Mouse (Mus musculus): ENCODE results near the gene Casc3. TPM values are rescaled to one million over a fixed set of nuclear protein-coding genes. Genes with fewer than 3 reads are reported as not detected.

Casc3 gene
- polyA plus RNA-seq, 1 experiment from 2014 or later: 12.4 TPM

- H3K9me3 ChIP-seq (ENCODE audit: control insufficient read depth, low read length): no peaks in the 10 kb centered on the region
- H3K4me2 ChIP-seq (replicated peaks; ENCODE audit: low read depth): no peak overlapping the region
- ATAC-seq (ENCODE audit: low FRiP score, low TSS enrichment): no peak
- peaks cover 8% of the 10 kb centered on the region; the same call in 1 of the 2 replicates for H3K4me1 ChIP-seq (replicated peaks; ENCODE audit: control insufficient read depth, insufficient read depth)
- peak overlapping the region; percentile 74; the same call in 1 of the 2 replicates for H3K27ac ChIP-seq (replicated peaks)
- peak; percentile 14 for DNase-seq (ENCODE audit: low spot score)
- peaks cover 23% of the 10 kb centered on the region for H3K36me3 ChIP-seq (ENCODE audit: control insufficient read depth, insufficient read depth, low read length)
- H3K4me3 ChIP-seq (ENCODE audit: low read depth, low read length): no peak overlapping the region
- H3K9ac ChIP-seq (ENCODE audit: low read length): no peak overlapping the region
- H3K27me3 ChIP-seq (ENCODE audit: control insufficient read depth, insufficient read depth, low read length): no peaks in the 10 kb centered on the region
- 82% methylated on average over 18 of the region's 18 CpGs for WGBS
- TF ChIP-seq CTCF (IDR thresholded peaks at IDR 0.05; ENCODE audit: low read depth) (no peak), EP300 (optimal IDR thresholded peaks at IDR 0.05) (no peak)
These were observed 40.6 kb upstream of the Casc3 start for GRCm38 (mm10) chr11:98764091-98764490.

GRCm38 (mm10) chr11:98764746-98765145 is 40.0 kb upstream of the Casc3 start:
- DNase-seq (ENCODE audit: low spot score): no peak
- Histone ChIP-seq H3K36me3 (ENCODE audit: control insufficient read depth, insufficient read depth, low read length) (peaks cover 27% of the 10 kb centered on the region), H3K27me3 (ENCODE audit: control insufficient read depth, insufficient read depth, low read length) (no peaks in the 10 kb centered on the region), H3K9me3 (ENCODE audit: control insufficient read depth, low read length) (no peaks in the 10 kb centered on the region), H3K4me1 (replicated peaks; ENCODE audit: control insufficient read depth, insufficient read depth) (peaks cover 8% of the 10 kb centered on the region; the same call in 1 of the 2 replicates), H3K27ac (replicated peaks) (no peak overlapping the region), H3K9ac (ENCODE audit: low read length) (no peak overlapping the region), H3K4me3 (ENCODE audit: low read depth, low read length) (no peak overlapping the region), H3K4me2 (replicated peaks; ENCODE audit: low read depth) (no peak overlapping the region)
- ATAC-seq (ENCODE audit: low FRiP score, low TSS enrichment): no peak
- TF ChIP-seq CTCF (IDR thresholded peaks at IDR 0.05; ENCODE audit: low read depth) (no peak), EP300 (optimal IDR thresholded peaks at IDR 0.05) (no peak)

DNA sequence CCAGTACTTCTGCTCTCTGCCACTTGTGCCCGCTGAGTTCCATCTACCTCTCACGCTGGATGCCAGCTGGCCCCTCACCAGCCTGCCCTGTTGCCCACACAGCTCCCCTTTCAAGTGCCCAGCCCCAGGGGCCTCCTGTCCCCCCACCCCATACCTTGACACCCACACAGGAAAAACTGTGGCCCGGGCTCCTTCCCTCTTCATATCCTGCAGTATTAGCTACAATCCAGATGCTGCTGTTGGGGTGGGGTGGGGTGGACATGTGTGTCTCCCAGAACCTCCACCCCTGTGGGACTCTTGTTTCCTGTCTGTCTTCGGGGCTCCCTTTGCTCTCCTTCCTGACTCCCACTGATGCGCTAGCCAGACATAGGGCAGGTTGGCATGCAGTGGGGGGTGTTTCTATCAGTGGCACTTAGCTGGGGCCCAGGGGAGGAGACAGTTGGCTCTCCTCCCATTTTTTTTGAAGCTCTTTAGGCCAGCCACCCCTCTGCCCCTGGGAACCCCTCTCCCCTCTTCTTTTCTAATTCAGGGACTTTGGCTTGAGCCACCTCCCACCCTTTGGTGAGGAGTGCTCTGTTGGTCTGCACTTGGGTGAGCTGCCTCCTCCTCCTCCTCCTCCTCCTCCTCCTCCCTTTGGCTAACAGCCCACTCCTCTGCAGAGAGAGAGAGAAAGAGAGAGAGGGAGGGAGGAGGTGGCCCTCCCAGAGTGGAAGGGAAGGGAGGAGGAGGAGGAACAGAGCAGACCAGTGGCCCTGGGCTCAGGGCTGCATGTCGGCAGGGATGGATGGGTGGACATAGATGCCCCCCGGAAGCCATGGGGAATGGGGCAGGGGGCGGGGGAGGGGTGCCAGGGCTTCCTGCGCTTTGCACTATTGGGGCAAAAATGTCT is 39.0 kb upstream of the Casc3 start:
- DNase-seq (ENCODE audit: low spot score) (peak; percentile 22), ATAC-seq (ENCODE audit: low FRiP score, low TSS enrichment) (no peak)
- no peak overlapping the region for H3K4me3 ChIP-seq (ENCODE audit: low read depth, low read length)
- H3K36me3 ChIP-seq (ENCODE audit: control insufficient read depth, insufficient read depth, low read length): peaks cover 31% of the 10 kb centered on the region
- no peak overlapping the region for H3K4me2 ChIP-seq (replicated peaks; ENCODE audit: low read depth)
- 0 out of 2 replicates have a peak overlapping the region, but pooled peaks have one; percentile 56 for H3K27ac ChIP-seq (replicated peaks)
- H3K9ac ChIP-seq (ENCODE audit: low read length): peak overlapping the region; percentile 13; the same call in 1 of the 2 replicates
- no peaks in the 10 kb centered on the region for H3K9me3 ChIP-seq (ENCODE audit: control insufficient read depth, low read length)
- H3K4me1 ChIP-seq (replicated peaks; ENCODE audit: control insufficient read depth, insufficient read depth): peaks cover 8% of the 10 kb centered on the region; the same call in 1 of the 2 replicates
- H3K27me3 ChIP-seq (ENCODE audit: control insufficient read depth, insufficient read depth, low read length): no peaks in the 10 kb centered on the region
- TF ChIP-seq CTCF (IDR thresholded peaks at IDR 0.05; ENCODE audit: low read depth) (no peak), EP300 (optimal IDR thresholded peaks at IDR 0.05) (no peak)
- 49% methylated on average over 7 of the region's 9 CpGs for WGBS

GRCm38 (mm10) chr11:98766346-98766745 is 38.4 kb upstream of the Casc3 start:
- Histone ChIP-seq H3K27me3 (ENCODE audit: control insufficient read depth, insufficient read depth, low read length) (no peaks in the 10 kb centered on the region), H3K9ac (ENCODE audit: low read length) (no peak overlapping the region), H3K4me2 (replicated peaks; ENCODE audit: low read depth) (no peak overlapping the region), H3K36me3 (ENCODE audit: control insufficient read depth, insufficient read depth, low read length) (peaks cover 36% of the 10 kb centered on the region), H3K9me3 (ENCODE audit: control insufficient read depth, low read length) (no peaks in the 10 kb centered on the region), H3K4me3 (ENCODE audit: low read depth, low read length) (no peak overlapping the region), H3K27ac (replicated peaks) (no peak overlapping the region), H3K4me1 (replicated peaks; ENCODE audit: control insufficient read depth, insufficient read depth) (peaks cover 8% of the 10 kb centered on the region; the same call in 1 of the 2 replicates)
- 58% methylated on average over 1 of the region's 2 CpGs for WGBS
- peak; percentile 14 for DNase-seq (ENCODE audit: low spot score)
- no peak for ATAC-seq (ENCODE audit: low FRiP score, low TSS enrichment)
- no peak for TF ChIP-seq EP300 (optimal IDR thresholded peaks at IDR 0.05)
- no peak for TF ChIP-seq CTCF (IDR thresholded peaks at IDR 0.05; ENCODE audit: low read depth)

GRCm38 (mm10) chr11:98766816-98767215 is 37.9 kb upstream of the Casc3 start:
- WGBS: 49% methylated on average over 5 of the region's 5 CpGs
- DNase-seq (ENCODE audit: low spot score): peak; percentile 23
- no peaks in the 10 kb centered on the region for H3K9me3 ChIP-seq (ENCODE audit: control insufficient read depth, low read length)
- H3K27me3 ChIP-seq (ENCODE audit: control insufficient read depth, insufficient read depth, low read length): no peaks in the 10 kb centered on the region
- no peak for ATAC-seq (ENCODE audit: low FRiP score, low TSS enrichment)
- peaks cover 8% of the 10 kb centered on the region; the same call in 1 of the 2 replicates for H3K4me1 ChIP-seq (replicated peaks; ENCODE audit: control insufficient read depth, insufficient read depth)
- no peak overlapping the region for H3K9ac ChIP-seq (ENCODE audit: low read length)
- no peak overlapping the region for H3K4me3 ChIP-seq (ENCODE audit: low read depth, low read length)
- TF ChIP-seq EP300 (optimal IDR thresholded peaks at IDR 0.05) (no peak), CTCF (IDR thresholded peaks at IDR 0.05; ENCODE audit: low read depth) (no peak)
- no peak overlapping the region for H3K4me2 ChIP-seq (replicated peaks; ENCODE audit: low read depth)
- no peak overlapping the region; the same call in 1 of the 2 replicates for H3K27ac ChIP-seq (replicated peaks)
- H3K36me3 ChIP-seq (ENCODE audit: control insufficient read depth, insufficient read depth, low read length): peaks cover 38% of the 10 kb centered on the region

DNA sequence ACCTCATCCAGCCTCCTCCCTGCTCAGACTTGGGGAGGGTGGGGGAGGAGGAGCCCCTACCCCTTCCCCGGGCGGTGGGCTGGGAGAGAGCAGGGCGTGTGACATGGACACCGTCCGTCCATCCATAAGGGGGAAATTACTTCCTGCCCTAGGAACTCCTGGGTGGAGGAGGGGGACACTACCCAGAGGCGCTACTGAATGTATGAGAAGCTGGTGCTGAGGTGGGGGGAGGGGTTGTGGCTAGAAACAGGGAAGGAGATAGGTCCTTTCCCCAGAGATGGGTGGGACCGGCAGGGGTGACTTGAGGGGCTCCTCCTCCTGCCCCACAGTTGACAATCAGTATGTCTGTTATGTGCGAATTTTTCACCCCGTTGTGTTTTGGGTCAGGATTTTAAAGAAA is 37.4 kb upstream of the Casc3 start:
- TF ChIP-seq CTCF (IDR thresholded peaks at IDR 0.05; ENCODE audit: low read depth) (no peak), EP300 (optimal IDR thresholded peaks at IDR 0.05) (no peak)
- no peak; the same call in 1 of the 2 replicates for ATAC-seq (ENCODE audit: low FRiP score, low TSS enrichment)
- peak; percentile 46 for DNase-seq (ENCODE audit: low spot score)
- whole genome bisulfite sequencing: 25% methylated on average over 9 of the region's 9 CpGs
- no peak overlapping the region for H3K9ac ChIP-seq (ENCODE audit: low read length)
- H3K4me1 ChIP-seq (replicated peaks; ENCODE audit: control insufficient read depth, insufficient read depth): peaks cover 8% of the 10 kb centered on the region; the same call in 1 of the 2 replicates
- H3K36me3 ChIP-seq (ENCODE audit: control insufficient read depth, insufficient read depth, low read length): peaks cover 38% of the 10 kb centered on the region
- H3K27me3 ChIP-seq (ENCODE audit: control insufficient read depth, insufficient read depth, low read length): no peaks in the 10 kb centered on the region
- H3K4me3 ChIP-seq (ENCODE audit: low read depth, low read length): no peak overlapping the region
- H3K4me2 ChIP-seq (replicated peaks; ENCODE audit: low read depth): no peak overlapping the region
- H3K9me3 ChIP-seq (ENCODE audit: control insufficient read depth, low read length): no peaks in the 10 kb centered on the region
- no peak overlapping the region; the same call in 1 of the 2 replicates for H3K27ac ChIP-seq (replicated peaks)
